33 mouse cellular contexts compared by ENCODE assay signal in genomic region chr6:31156999-31157398, GRCm38 (mm10).
DNase-seq lines count a peak whose midpoint lies in the region; ATAC-seq and TF ChIP-seq lines count a peak whose summit lies in the region.
"Had no signal": no experiment of that assay in that cellular context is flagged by ENCODE, and none has a peak within 500 bp of the region (broad histone marks: within the 10 kb centered on the region; RNA-seq: fewer than 3 reads in every experiment).

No protein-coding gene starts in this region.

- H3K4me3 ChIP-seq in small intestine, adult 2 months (ENCODE audit: low read depth, low read length) = no peak overlapping the region
- no peak overlapping the region for H3K4me3 ChIP-seq in forebrain, embryonic 15.5 days
- H3K4me3 ChIP-seq: forebrain, embryonic 13.5 days; gastrocnemius, adult 2 months; heart, embryonic 15.5 days; hindbrain, embryonic 12.5 days; limb, embryonic 10.5 days; limb, embryonic 15.5 days; liver, embryonic 13.5 days; midbrain, embryonic 10.5 days; midbrain, embryonic 15.5 days; neural tube, embryonic 12.5 days had no signal

- no peak overlapping the region for H3K4me2 ChIP-seq in forebrain, embryonic 15.5 days (replicated peaks)
- H3K4me2 ChIP-seq: forebrain, embryonic 13.5 days; heart, embryonic 15.5 days; hindbrain, embryonic 12.5 days; limb, embryonic 15.5 days; liver, embryonic 13.5 days; midbrain, embryonic 15.5 days; neural tube, embryonic 12.5 days had no signal

- no peak for TF ChIP-seq POLR2A in small intestine, adult 2 months (IDR thresholded peaks at IDR 0.05; ENCODE audit: low read depth, low read length)

- H3K27ac ChIP-seq in small intestine, adult 2 months (ENCODE audit: insufficient read depth, low read depth, low read length) = 0 out of 2 replicates have a peak overlapping the region, but pooled peaks have one; percentile 22
- H3K27ac ChIP-seq in forebrain, embryonic 15.5 days (replicated peaks) = no peak overlapping the region
- H3K27ac ChIP-seq: forebrain, embryonic 13.5 days; heart, embryonic 15.5 days; hindbrain, embryonic 12.5 days; hindbrain, postnatal 0 days; limb, embryonic 10.5 days; limb, embryonic 15.5 days; liver, embryonic 13.5 days; midbrain, embryonic 10.5 days; midbrain, embryonic 15.5 days; neural tube, embryonic 12.5 days had no signal

- DNase-seq in CD4-positive, CD25-positive, alpha-beta regulatory T cell, adult 2 months (ENCODE audit: low read depth, low spot score) = peak; percentile 80
- DNase-seq in T-cell, adult 2 months (ENCODE audit: low spot score) = peak; percentile 59
- no peak for DNase-seq in adrenal gland, postnatal 10 days
- DNase-seq in right cerebral cortex, postnatal 14 days = no peak
- DNase-seq: adrenal gland, adult 2 months; cerebellum, adult 9-10 months; cerebellum, postnatal 36 days; gastrocnemius, adult 2 months; heart, postnatal 36 days; kidney, adult 9 months; kidney, postnatal 10 days; layer of hippocampus, postnatal 36 days; liver, embryonic 13.5 days; lung, adult 18-20 months; lung, postnatal 4 days; right cerebral cortex, postnatal 25 days; spleen, adult 18-20 months; thymus, adult 2 months had no signal

- no peaks in the 10 kb centered on the region for H3K27me3 ChIP-seq in small intestine, adult 2 months (ENCODE audit: control insufficient read depth, insufficient read depth, low read length)
- H3K27me3 ChIP-seq in forebrain, embryonic 15.5 days = peaks cover 3% of the 10 kb centered on the region; the same call in 1 of the 2 replicates
- H3K27me3 ChIP-seq: forebrain, embryonic 13.5 days; heart, embryonic 15.5 days; midbrain, embryonic 15.5 days; neural tube, embryonic 12.5 days had no signal

- no peak for TF ChIP-seq CTCF in small intestine, adult 2 months (IDR thresholded peaks at IDR 0.05; ENCODE audit: extremely low read depth, insufficient read length, insufficient replicate concordance, low read depth, low read length)

- H3K36me3 ChIP-seq in small intestine, adult 2 months (ENCODE audit: control insufficient read depth, insufficient read depth, low read length) = no peaks in the 10 kb centered on the region
- no peaks in the 10 kb centered on the region for H3K36me3 ChIP-seq in forebrain, embryonic 15.5 days
- H3K36me3 ChIP-seq: G1E; heart, embryonic 15.5 days; hindbrain, embryonic 12.5 days; limb, embryonic 10.5 days; limb, embryonic 15.5 days; liver, embryonic 13.5 days; midbrain, embryonic 10.5 days; midbrain, embryonic 15.5 days; neural tube, embryonic 12.5 days had no signal

- peak; percentile 62 for ATAC-seq in megakaryocyte, adult 5-6 weeks (ENCODE audit: poor library complexity, severe bottlenecking)
- no peak for ATAC-seq in forebrain, embryonic 15.5 days (replicated peaks)
- ATAC-seq: forebrain, embryonic 13.5 days; hindbrain, postnatal 0 days; intestine, postnatal 0 days; lung, postnatal 0 days; midbrain, embryonic 15.5 days had no signal

- H3K9ac ChIP-seq in forebrain, embryonic 15.5 days (replicated peaks) = no peak overlapping the region
- H3K9ac ChIP-seq: forebrain, embryonic 13.5 days; heart, embryonic 15.5 days; hindbrain, embryonic 12.5 days; limb, embryonic 15.5 days; liver, embryonic 13.5 days; midbrain, embryonic 15.5 days; neural tube, embryonic 12.5 days had no signal

- no peaks in the 10 kb centered on the region for H3K9me3 ChIP-seq in forebrain, embryonic 15.5 days
- H3K9me3 ChIP-seq: forebrain, embryonic 13.5 days; G1E; heart, embryonic 15.5 days; hindbrain, embryonic 12.5 days; limb, embryonic 10.5 days; limb, embryonic 15.5 days; liver, embryonic 13.5 days; midbrain, embryonic 10.5 days; midbrain, embryonic 15.5 days; neural tube, embryonic 12.5 days had no signal

- WGBS in small intestine, adult 2 months = 43% methylated on average over 2 of the region's 2 CpGs
- 96% methylated on average over 2 of the region's 2 CpGs for WGBS in forebrain, embryonic 15.5 days

- peaks cover 27% of the 10 kb centered on the region for H3K4me1 ChIP-seq in small intestine, adult 2 months (ENCODE audit: control insufficient read depth, insufficient read depth, insufficient read length, low read length)
- H3K4me1 ChIP-seq in forebrain, embryonic 15.5 days = peaks cover 55% of the 10 kb centered on the region

Comparison
In these comparisons a context has a peak if more than half of its experiments do, and no peak if none do; other contexts are left out.
1. DNase-seq: peak in CD4-positive, CD25-positive, alpha-beta regulatory T cell, adult 2 months (single experiment) and T-cell, adult 2 months (single experiment); none in adrenal gland, postnatal 10 days (single experiment) and right cerebral cortex, postnatal 14 days (single experiment).